Mouse (Mus musculus): Measurements from ENCODE around the gene Mblac2. TPM values are rescaled to one million over a fixed set of nuclear protein-coding genes. Genes with fewer than 3 reads are reported as not detected.

Gene Mblac2
- total RNA-seq, 2 experiments from 2014 or later = 2.4 to 3.0 TPM

Other genes with a start within 250 kb of the Mblac2 start
- gene Adgrv1, start 78.2 kb upstream of the Mblac2 start, total RNA-seq (2021) = 1 to 10 TPM; 1.5 to 2.0 TPM
- 10 to 100 TPM; 15.9 to 20.3 TPM for gene Lysmd3, start 53.7 kb upstream of the Mblac2 start, total RNA-seq (2021)
- gene Polr3g, start 328 bp upstream of the Mblac2 start, total RNA-seq (2021) = 1 to 10 TPM; 3.4 to 4.4 TPM
- 100 to 1,000 TPM; 119 to 127 TPM for gene Cetn3, start 71.7 kb downstream of the Mblac2 start, total RNA-seq (2021)

All from heart, postnatal 4 days (tissue).